Mouse (Mus musculus) spleen, adult 2 months (tissue): ENCODE results near the gene Zfp408. TPM values are rescaled to one million over a fixed set of nuclear protein-coding genes. Genes with fewer than 3 reads are reported as not detected.

Experiments
- DNase-seq, 2 experiments: peaks; one replicate each; pipeline versions ENCODE4 v3.0.0 to v3.0.0-alpha.2; 2012 to 2021; ENCODE audit warnings: low spot score in 2 of 2, low read depth in 1 of 2
- H3K27ac ChIP-seq: fragments of 200-500 bp; 2 replicates; pipeline ENCODE4 v1.5.1; 2012; ENCODE audit warnings: low read length, inconsistent platforms; ENCODE audit not compliant: insufficient read depth
- H3K27me3 ChIP-seq: fragments of 200-500 bp; 2 replicates; pipeline ENCODE4 v1.6.1; 2012; ENCODE audit warnings: mild to moderate bottlenecking, moderate library complexity, low read length, inconsistent platforms; ENCODE audit not compliant: control insufficient read depth, insufficient read depth
- H3K36me3 ChIP-seq: fragments of 200-500 bp; 2 replicates; pipeline ENCODE4 v1.6.1; 2012; ENCODE audit warnings: mild to moderate bottlenecking, low read length, inconsistent platforms; ENCODE audit not compliant: control insufficient read depth, insufficient read depth
- H3K4me1 ChIP-seq: fragments of 200-500 bp; 2 replicates; pipeline ENCODE4 v1.6.1; 2011; ENCODE audit warnings: inconsistent platforms; ENCODE audit not compliant: control insufficient read depth, insufficient read depth, insufficient read length
- H3K4me3 ChIP-seq: fragments of 200-500 bp; 2 replicates; pipeline ENCODE4 v1.5.1; 2011; ENCODE audit warnings: mild to moderate bottlenecking, inconsistent platforms; ENCODE audit not compliant: insufficient read depth, insufficient read length; ENCODE audit errors: extremely low read depth
- CTCF ChIP-seq: fragments of 200-500 bp; IDR thresholded peaks from 2 replicates; pipeline ENCODE4 v1.5.1; 2011; ENCODE audit warnings: mild to moderate bottlenecking, inconsistent platforms; ENCODE audit not compliant: insufficient read depth, insufficient read length, insufficient replicate concordance; ENCODE audit errors: extremely low read depth
- POLR2A ChIP-seq: fragments of 200-500 bp; IDR thresholded peaks from 2 replicates; pipeline ENCODE4 v1.6.1; 2011; ENCODE audit warnings: low read depth, low read length, inconsistent platforms
- WGBS: fragments of 180-500 bp; shearing (Covaris S2); methylation state at CpG from one replicate; pipeline ENCODE4 v1.1.7; 2018; 5-methylcytosine and 5-hydroxymethylcytosine counted together
- polyA plus RNA-seq: library from polyadenylated mRNA; depleted of rRNA; stranded (reverse); fragments of >200 nt; gene quantifications from 2 replicates; pipeline ENCODE4 v1.2.3, GENCODE M21; 2012

The Zfp408 gene
- polyA plus RNA-seq, 1 experiment = 13.3 TPM

DNA sequence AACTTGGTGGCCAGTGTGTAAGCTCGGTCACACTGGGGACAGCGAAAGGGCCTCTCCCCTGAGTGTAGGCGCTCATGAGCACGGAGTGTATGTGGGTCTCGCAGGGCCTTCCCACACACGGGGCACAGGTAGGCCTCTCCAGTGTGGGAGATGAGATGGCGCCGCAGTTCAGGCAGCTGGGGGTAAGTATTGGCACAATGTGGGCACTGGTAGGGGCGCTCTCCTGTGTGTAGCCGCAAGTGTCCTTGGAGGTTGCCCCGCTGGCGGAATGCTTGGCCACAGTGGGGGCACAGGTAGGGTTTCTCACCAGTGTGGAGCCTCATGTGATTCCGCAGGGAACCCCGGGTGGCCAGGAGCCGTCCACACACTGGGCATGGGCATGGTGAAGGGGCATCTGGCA is 4.2 kb downstream of the Zfp408 start:
- H3K4me3 ChIP-seq = no peak overlapping the region
- 0 out of 2 replicates have a peak, but pooled peaks cover 2% of the 10 kb centered on the region for H3K4me1 ChIP-seq
- H3K27me3 ChIP-seq = no peaks in the 10 kb centered on the region
- peak overlapping the region; percentile 42; the same call in 1 of the 2 replicates for H3K27ac ChIP-seq
- TF ChIP-seq CTCF (no peak), POLR2A (no peak)
- DNase-seq = no peak
- H3K36me3 ChIP-seq = peaks cover 18% of the 10 kb centered on the region
- WGBS = 93% methylated on average over 15 of the region's 15 CpGs

DNA sequence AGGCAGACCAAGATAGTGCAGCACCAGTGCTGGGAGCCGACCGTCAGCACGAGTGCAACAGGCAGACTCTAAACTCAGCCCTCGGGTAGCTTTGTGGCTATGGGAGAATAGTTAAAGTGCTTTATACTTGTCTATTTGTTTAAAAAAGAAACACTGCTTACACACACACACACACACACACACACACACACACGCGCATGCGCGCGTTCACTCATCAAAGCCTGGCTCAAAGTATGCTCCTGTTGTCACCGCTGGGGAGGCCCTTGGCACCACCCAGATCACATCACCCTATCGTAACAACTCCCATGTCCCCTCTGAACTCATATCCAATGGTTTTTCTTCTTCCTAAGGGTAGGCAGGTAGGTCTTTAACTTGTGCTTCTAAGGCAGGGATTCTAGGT is 5.6 kb downstream of the Zfp408 start:
- Histone ChIP-seq H3K4me1 (peaks cover 2% of the 10 kb centered on the region; the same call in 1 of the 2 replicates), H3K4me3 (no peak overlapping the region), H3K27me3 (no peaks in the 10 kb centered on the region), H3K27ac (no peak overlapping the region), H3K36me3 (peaks cover 18% of the 10 kb centered on the region)
- no peak for TF ChIP-seq POLR2A
- no peak for TF ChIP-seq CTCF
- 93% methylated on average over 11 of the region's 11 CpGs for WGBS
- no peak for DNase-seq

DNA sequence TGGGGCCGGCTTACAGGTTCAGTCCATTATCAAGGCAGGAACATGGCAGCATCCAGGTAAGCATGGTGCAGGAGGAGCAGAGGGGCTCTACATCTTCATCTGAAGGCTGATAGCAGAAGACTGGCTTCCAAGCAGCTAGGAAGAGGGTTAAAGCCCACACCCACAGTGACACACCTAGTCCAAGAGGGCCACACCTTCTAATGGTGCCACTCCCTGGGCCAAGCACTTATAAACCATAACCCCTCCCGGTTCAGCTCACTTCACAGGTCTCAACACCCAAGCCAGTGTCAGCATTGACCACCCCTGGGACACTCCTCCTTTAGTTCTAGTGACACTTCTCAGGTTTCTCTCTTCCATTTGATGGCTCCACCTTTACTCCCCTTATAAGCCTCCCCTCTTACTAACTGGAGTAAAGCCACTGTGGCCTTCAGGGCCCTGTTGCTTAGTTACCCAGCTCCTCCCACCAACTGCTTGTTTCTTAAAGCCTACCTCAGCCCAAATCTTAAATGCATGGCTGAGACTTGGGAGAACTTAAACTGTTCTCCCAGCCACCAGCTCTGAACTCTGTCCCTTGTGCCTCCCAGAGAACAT is 6.7 kb downstream of the Zfp408 start:
- H3K27me3 ChIP-seq = no peaks in the 10 kb centered on the region
- no peak overlapping the region for H3K27ac ChIP-seq
- TF ChIP-seq POLR2A = no peak
- no peak for TF ChIP-seq CTCF
- no peak overlapping the region for H3K4me3 ChIP-seq
- WGBS = 84% methylated on average over 2 of the region's 2 CpGs
- no peak for DNase-seq
- peaks cover 2% of the 10 kb centered on the region; the same call in 1 of the 2 replicates for H3K4me1 ChIP-seq
- peaks cover 18% of the 10 kb centered on the region for H3K36me3 ChIP-seq

DNA sequence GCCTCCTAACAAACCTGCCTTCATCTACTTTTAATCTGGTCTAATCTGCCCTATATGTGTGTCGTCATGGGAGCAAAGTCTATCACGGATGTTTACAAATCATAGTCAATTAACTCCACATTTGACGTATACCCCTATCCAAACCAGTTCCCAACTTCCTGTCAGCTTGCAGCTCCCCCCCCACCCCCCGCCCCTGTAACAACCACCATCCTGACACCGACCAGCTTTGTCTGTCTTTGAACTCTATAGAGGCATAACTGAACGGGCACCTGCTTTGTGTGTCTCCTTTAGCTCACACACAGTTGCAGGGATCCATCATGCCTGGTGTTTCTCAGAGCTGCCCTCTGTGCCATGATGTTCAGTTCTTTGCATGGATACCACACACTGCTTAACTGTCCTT is 10.7 kb downstream of the Zfp408 start:
- Histone ChIP-seq H3K27me3 (no peaks in the 10 kb centered on the region), H3K36me3 (no peaks in the 10 kb centered on the region; the same call in 1 of the 2 replicates), H3K27ac (no peak overlapping the region), H3K4me3 (no peak overlapping the region), H3K4me1 (peaks cover 3% of the 10 kb centered on the region; the same call in 1 of the 2 replicates)
- WGBS = 62% methylated on average over 6 of the region's 6 CpGs
- DNase-seq = no peak
- TF ChIP-seq CTCF (no peak), POLR2A (no peak)

DNA sequence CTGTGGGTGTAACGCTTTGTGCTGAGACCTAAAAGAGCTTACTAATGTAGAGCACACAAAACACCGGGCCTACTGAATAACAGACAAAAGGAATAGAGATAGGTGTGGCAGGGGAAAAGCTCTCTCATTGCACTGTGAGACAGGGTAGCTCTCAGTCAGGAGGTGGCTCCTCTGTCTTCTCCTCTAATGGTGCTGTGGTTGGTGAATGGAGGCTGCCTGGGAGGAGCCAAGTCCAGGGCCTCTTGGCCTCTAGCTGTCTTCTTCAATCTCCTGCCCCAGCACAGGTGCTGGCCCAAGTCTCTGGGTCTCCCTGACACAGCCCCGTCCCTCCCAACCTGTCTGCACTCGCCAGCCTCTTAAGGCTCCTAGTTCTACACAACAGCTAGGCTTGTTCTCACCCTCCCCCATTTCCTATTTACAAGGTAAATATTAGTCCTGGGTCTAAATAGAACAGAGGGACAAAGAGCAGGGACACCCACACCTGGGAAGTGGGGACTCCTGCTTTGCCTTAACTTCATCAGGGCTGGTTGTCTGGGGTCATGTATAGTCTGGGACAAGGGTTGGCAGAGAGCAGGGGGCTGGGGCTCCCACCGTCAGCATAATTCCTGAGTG is 12.8 kb downstream of the Zfp408 start:
- DNase-seq = no peak
- Histone ChIP-seq H3K27ac (no peak overlapping the region), H3K4me1 (peaks cover 3% of the 10 kb centered on the region; the same call in 1 of the 2 replicates), H3K4me3 (no peak overlapping the region), H3K27me3 (no peaks in the 10 kb centered on the region), H3K36me3 (no peaks in the 10 kb centered on the region)
- WGBS = 88% methylated on average over 5 of the region's 5 CpGs
- TF ChIP-seq CTCF (no peak), POLR2A (no peak)

DNA sequence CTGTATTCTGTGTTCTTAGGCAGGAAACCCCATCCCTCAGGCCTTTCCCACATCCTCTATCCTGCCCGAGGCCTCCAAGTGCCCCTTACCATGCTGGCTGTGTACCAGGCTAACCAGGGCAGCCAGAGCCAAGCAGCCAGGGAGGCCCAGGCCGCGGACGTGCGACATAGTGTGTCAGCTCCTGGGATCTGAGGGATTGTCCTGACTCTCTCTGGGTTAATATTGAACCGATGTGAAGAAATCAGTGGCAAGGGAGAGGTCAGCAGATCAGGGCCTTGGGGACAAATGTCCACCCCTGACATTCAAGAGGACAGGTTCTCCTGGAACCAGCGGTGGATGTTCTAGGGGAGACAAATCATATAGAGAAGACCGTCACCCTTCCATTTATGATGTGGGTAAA is 13.4 kb downstream of the Zfp408 start, which contains the start of gene F2:
Gene F2 (minus strand): TSS at position 186 of the 400 bp plus-strand sequence.
- Histone ChIP-seq H3K36me3 (no peaks in the 10 kb centered on the region), H3K27ac (no peak within 1 kb of the TSS), H3K4me1 (peaks cover 3% of the 10 kb centered on the region; the same call in 1 of the 2 replicates), H3K4me3 (no peak within 1 kb of the TSS), H3K27me3 (no peaks in the 10 kb centered on the region)
- TF ChIP-seq POLR2A (no peak), CTCF (no peak)
- WGBS = 87% methylated on average over 8 of the region's 8 CpGs
- no peak for DNase-seq

DNA sequence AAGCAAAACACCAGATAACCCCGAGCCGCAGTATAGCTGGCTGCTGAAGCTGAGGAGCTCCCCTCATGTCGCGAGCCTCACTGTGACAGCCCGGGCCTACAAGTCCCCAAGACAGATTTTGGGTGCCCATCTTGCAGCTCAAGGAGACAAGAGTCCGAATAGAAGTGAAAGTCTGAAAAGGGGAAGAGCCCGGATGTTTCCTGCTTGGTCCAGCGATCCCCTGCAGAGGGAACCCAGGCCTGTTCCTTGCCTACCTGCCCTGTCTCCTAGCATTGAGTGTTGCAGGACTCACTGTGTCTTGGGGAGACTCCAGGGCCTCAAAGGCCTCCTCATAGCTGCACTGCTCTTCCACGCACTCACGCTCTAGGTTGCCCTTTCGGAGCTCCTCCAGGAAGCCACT is 14.1 kb downstream of the Zfp408 start:
- H3K27ac ChIP-seq = no peak overlapping the region
- DNase-seq = no peak
- no peak overlapping the region for H3K4me3 ChIP-seq
- no peaks in the 10 kb centered on the region for H3K36me3 ChIP-seq
- 82% methylated on average over 11 of the region's 11 CpGs for WGBS
- no peaks in the 10 kb centered on the region for H3K27me3 ChIP-seq
- TF ChIP-seq POLR2A (no peak), CTCF (no peak)
- H3K4me1 ChIP-seq = peaks cover 3% of the 10 kb centered on the region; the same call in 1 of the 2 replicates
